17 mouse cellular contexts compared by ENCODE assay signal in genomic region chr15:81141956-81142576, GRCm38 (mm10). TPM values are rescaled to one million over a fixed set of nuclear protein-coding genes. Genes with fewer than 3 reads are reported as not detected.
DNase-seq lines count a peak whose midpoint lies in the region; ATAC-seq and TF ChIP-seq lines count a peak whose summit lies in the region.
"Had no signal": no experiment of that assay in that cellular context is flagged by ENCODE, and none has a peak within 500 bp of the region (broad histone marks: within the 10 kb centered on the region; RNA-seq: fewer than 3 reads in every experiment).

No protein-coding gene starts in this region.

- no peaks in the 10 kb centered on the region for H3K27me3 ChIP-seq in midbrain, embryonic 14.5 days (ENCODE audit: control insufficient read depth, insufficient read depth, low read length)
- H3K27me3 ChIP-seq in midbrain, embryonic 13.5 days: no peaks in the 10 kb centered on the region
- no peaks in the 10 kb centered on the region for H3K27me3 ChIP-seq in liver, postnatal 0 days (ENCODE audit: insufficient read depth, low read length)
- H3K27me3 ChIP-seq: embryonic facial prominence, embryonic 15.5 days; liver, embryonic 15.5 days; neural tube, embryonic 13.5 days had no signal

- TF ChIP-seq EP300 in liver, postnatal 0 days (IDR thresholded peaks at IDR 0.05; ENCODE audit: low read depth): no peak

- no peak overlapping the region for H3K4me2 ChIP-seq in midbrain, embryonic 14.5 days (ENCODE audit: low read length)
- H3K4me2 ChIP-seq in midbrain, embryonic 13.5 days (replicated peaks): no peak overlapping the region
- H3K4me2 ChIP-seq in liver, postnatal 0 days (ENCODE audit: low read depth, low read length): 0 out of 2 replicates have a peak overlapping the region, but pooled peaks have one; percentile 7
- H3K4me2 ChIP-seq: embryonic facial prominence, embryonic 15.5 days; liver, embryonic 15.5 days; neural tube, embryonic 13.5 days had no signal

- intact Hi-C loops in left cerebral cortex, postnatal 4 days (cut with DNase I): no loop called here

- H3K4me3 ChIP-seq in midbrain, embryonic 14.5 days (replicated peaks; ENCODE audit: low read depth, low read length): no peak overlapping the region
- H3K4me3 ChIP-seq in midbrain, embryonic 13.5 days (replicated peaks): no peak overlapping the region
- no peak overlapping the region for H3K4me3 ChIP-seq in liver, postnatal 0 days (ENCODE audit: low read depth, low read length)
- H3K4me3 ChIP-seq: embryonic facial prominence, embryonic 15.5 days; heart, embryonic 10.5 days; liver, embryonic 15.5 days; neural tube, embryonic 13.5 days had no signal

- H3K9ac ChIP-seq in midbrain, embryonic 14.5 days (replicated peaks; ENCODE audit: low read length): no peak overlapping the region
- H3K9ac ChIP-seq in midbrain, embryonic 13.5 days (replicated peaks): no peak overlapping the region
- no peak overlapping the region for H3K9ac ChIP-seq in liver, postnatal 0 days (replicated peaks)
- H3K9ac ChIP-seq: embryonic facial prominence, embryonic 15.5 days; liver, embryonic 15.5 days; neural tube, embryonic 13.5 days had no signal

- no peak overlapping the region for H3K27ac ChIP-seq in midbrain, embryonic 14.5 days (replicated peaks; ENCODE audit: low read depth, low read length)
- no peak overlapping the region for H3K27ac ChIP-seq in midbrain, embryonic 13.5 days
- no peak overlapping the region for H3K27ac ChIP-seq in liver, postnatal 0 days (ENCODE audit: low read depth)
- H3K27ac ChIP-seq: embryonic facial prominence, embryonic 15.5 days; heart, embryonic 10.5 days; liver, embryonic 15.5 days; neural tube, embryonic 13.5 days had no signal

- 74% methylated on average over 11 of the region's 11 CpGs for WGBS in midbrain, embryonic 14.5 days
- WGBS in midbrain, embryonic 13.5 days: 67% methylated on average over 11 of the region's 11 CpGs
- 39% methylated on average over 11 of the region's 11 CpGs for WGBS in liver, postnatal 0 days (ENCODE audit: insufficient replicate concordance)

- no peaks in the 10 kb centered on the region for H3K36me3 ChIP-seq in midbrain, embryonic 14.5 days (ENCODE audit: control insufficient read depth, insufficient read depth, low read length)
- no peaks in the 10 kb centered on the region for H3K36me3 ChIP-seq in midbrain, embryonic 13.5 days
- no peaks in the 10 kb centered on the region for H3K36me3 ChIP-seq in liver, postnatal 0 days (replicated peaks; ENCODE audit: insufficient read depth, low read length)
- H3K36me3 ChIP-seq: embryonic facial prominence, embryonic 15.5 days; heart, embryonic 10.5 days; liver, embryonic 15.5 days; neural tube, embryonic 13.5 days had no signal

- TF ChIP-seq CTCF in liver, postnatal 0 days (IDR thresholded peaks at IDR 0.05; ENCODE audit: low read depth): no peak

- H3K9me3 ChIP-seq in midbrain, embryonic 14.5 days (ENCODE audit: control insufficient read depth, low read length): no peaks in the 10 kb centered on the region
- no peaks in the 10 kb centered on the region for H3K9me3 ChIP-seq in midbrain, embryonic 13.5 days
- H3K9me3 ChIP-seq in liver, postnatal 0 days (ENCODE audit: low read length): no peaks in the 10 kb centered on the region
- H3K9me3 ChIP-seq: embryonic facial prominence, embryonic 15.5 days; heart, embryonic 10.5 days; liver, embryonic 15.5 days; neural tube, embryonic 13.5 days had no signal

- peaks cover 7% of the 10 kb centered on the region for H3K4me1 ChIP-seq in midbrain, embryonic 14.5 days (ENCODE audit: control insufficient read depth, insufficient read depth, low read length)
- peaks cover 15% of the 10 kb centered on the region for H3K4me1 ChIP-seq in midbrain, embryonic 13.5 days (replicated peaks)
- H3K4me1 ChIP-seq in liver, postnatal 0 days (ENCODE audit: insufficient read depth): no peaks in the 10 kb centered on the region; the same call in 1 of the 2 replicates
- H3K4me1 ChIP-seq: liver, embryonic 15.5 days had no signal

- peak; percentile 16 for DNase-seq in adrenal gland, adult 2 months
- DNase-seq in adrenal gland, adult 8-10 months: no peak
- peak; percentile 18 for DNase-seq in midbrain, embryonic 14.5 days
- no peak for DNase-seq in liver, postnatal 0 days
- DNase-seq in thymus, postnatal 25 days: peak; percentile 33
- no peak for DNase-seq in left cerebral cortex, postnatal 4 days
- DNase-seq: cerebellum, adult 11 months; gastrocnemius, postnatal 14 days; kidney, postnatal 36 days; lung, postnatal 14 days had no signal

- no peak for ATAC-seq in midbrain, embryonic 14.5 days (ENCODE audit: low FRiP score, low TSS enrichment)
- no peak for ATAC-seq in midbrain, embryonic 13.5 days
- no peak for ATAC-seq in liver, postnatal 0 days
- no peak for ATAC-seq in monocyte, adult 5-6 weeks (replicated peaks; ENCODE audit: insufficient number of reproducible peaks, low FRiP score, low TSS enrichment, poor library complexity, severe bottlenecking)
- ATAC-seq: intestine, postnatal 0 days had no signal

RNA-seq across cellular contexts. Expression of gene Mrtfa, which starts 48.5 kb away (rescaled TPM):
- total RNA-seq in adrenal gland, adult 2 months (2021): 10 to 100 TPM; 27.3 to 30.0 TPM
- 33.0 and 39.6 TPM in 2 replicates for polyA plus RNA-seq in adrenal gland, adult 2 months (2012; rRNA removed)
- total RNA-seq in adrenal gland, adult 8-10 months (2022): 10 to 100 TPM; 23.4 to 48.9 (median 33.4) TPM
- polyA plus RNA-seq in midbrain, embryonic 14.5 days (2014; fragmentation: Nextera tagmentation; extraction: Ambion mirVana): 25.4 and 34.0 TPM in 2 replicates
- 21.6 and 32.0 TPM in 2 replicates for polyA plus RNA-seq in midbrain, embryonic 13.5 days (2015; fragmentation: Nextera tagmentation; extraction: Ambion mirVana)
- polyA plus RNA-seq in liver, postnatal 0 days (2015; fragmentation: Nextera tagmentation; extraction: Ambion mirVana): 4.3 and 4.5 TPM in 2 replicates
- total RNA-seq in left cerebral cortex, postnatal 4 days (2021): 10 to 100 TPM; 47.5 to 51.0 TPM
- 35.0 to 74.6 TPM (median 45.6 TPM) in 3 replicates for total RNA-seq in monocyte, adult 5-6 weeks (2017)

Comparison
In these comparisons a context has a peak if more than half of its experiments do, and no peak if none do; other contexts are left out.
1. DNase-seq: peak in adrenal gland, adult 2 months (single experiment), midbrain, embryonic 14.5 days (single experiment) and thymus, postnatal 25 days (single experiment); none in adrenal gland, adult 8-10 months (single experiment), liver, postnatal 0 days (single experiment) and left cerebral cortex, postnatal 4 days (single experiment).